Mouse (Mus musculus) 3134 (cell line): Measurements from ENCODE around the gene Zbtb44.
"Not testable (repeated sequence)": the region's sequence is repeated elsewhere in the genome, so short reads cannot be mapped to it uniquely, and the experiment has no call there.

Experiments used
- DNase-seq: peaks from one replicate; pipeline ENCODE4 v3.0.0-alpha.2; 2011; ENCODE audit warnings: low spot score; ENCODE audit not compliant: insufficient read length; ENCODE audit errors: extremely low read depth

Gene Zbtb44

DNA sequence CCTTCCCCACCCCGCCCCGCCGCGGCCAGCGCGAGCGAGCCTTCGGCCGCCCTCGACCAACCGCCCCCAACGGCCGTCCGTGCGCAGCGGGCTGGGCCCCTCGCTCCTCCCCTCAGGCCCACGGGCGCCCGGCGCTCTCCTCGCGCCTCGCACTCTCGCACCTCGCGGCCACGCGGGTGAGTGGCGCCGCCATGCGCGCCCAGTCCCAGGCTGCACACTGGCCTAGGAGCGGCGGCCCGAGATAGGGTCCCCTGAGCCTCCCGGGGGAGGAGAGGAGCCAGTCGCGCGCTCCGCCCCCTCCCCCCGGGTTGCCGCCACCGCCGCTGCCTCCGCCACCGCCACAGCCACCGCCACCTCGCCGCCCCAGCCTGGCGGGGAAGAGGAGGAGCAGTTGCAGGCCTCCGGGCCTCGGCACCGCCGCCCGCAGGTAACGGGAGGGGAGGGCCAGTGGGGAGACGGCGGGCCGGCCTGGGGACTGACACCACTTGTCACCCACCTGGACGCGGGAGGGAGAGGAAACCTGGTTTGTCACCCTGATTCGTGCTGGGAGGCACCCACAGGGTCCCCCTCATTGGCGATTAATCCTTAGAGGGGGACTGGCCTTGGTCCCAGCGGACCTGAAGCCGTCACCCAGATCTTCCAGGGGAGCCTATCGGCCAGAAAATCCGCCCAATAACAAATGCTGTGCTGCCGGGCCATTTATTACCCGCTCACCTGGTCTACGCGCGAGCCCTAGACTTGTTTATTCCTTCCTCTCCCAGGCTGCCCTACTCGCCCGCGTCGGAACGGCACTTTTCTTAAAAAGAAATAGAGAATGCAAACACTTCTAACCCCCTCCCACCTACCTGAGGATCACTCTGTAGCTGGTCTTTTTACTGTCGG, at the start of gene Zbtb44:
Gene Zbtb44 (plus strand): TSS at position 113 of the 882 bp plus-strand sequence.
- DNase-seq = peak; percentile 77

DNA sequence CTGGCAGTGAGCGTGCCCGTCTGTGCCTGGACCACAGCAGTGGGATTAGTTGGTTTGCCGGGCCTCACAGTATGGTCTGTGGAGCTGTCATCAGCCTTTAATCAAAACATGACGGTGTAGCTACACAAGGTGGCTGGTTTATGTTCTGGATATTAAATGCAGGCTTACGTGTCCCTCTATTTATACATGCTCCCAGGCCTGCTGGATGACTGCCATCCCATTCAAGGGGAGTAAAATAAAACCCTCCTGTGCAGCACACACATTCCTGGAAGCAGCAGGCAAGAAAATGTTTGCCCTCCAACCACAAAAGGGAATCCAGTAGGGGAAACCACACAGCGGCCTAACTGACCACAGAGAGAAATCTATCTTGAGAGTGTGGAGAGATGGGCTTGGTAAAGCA, 44.7 kb upstream of the Zbtb44 start:
- peak; percentile 18 for DNase-seq

DNA sequence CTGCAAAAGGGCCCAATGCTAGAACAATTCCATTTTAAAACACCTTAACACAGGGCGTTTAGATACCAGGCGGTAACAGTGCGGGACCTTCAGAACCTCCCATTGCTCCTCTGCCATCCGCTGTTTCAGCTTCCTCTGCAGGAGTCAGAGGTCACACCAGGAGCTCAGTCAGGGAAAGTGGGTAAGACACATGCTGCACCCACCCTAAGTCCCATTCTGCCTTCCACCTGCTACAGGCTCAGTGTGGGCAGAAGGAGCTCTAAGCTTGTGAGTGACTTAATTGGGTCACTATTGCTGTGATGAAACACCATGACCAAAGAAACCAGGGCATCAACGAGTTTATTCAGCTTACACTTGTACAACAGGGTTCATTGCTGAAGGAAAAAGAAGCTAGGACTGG, 37.3 kb upstream of the Zbtb44 start:
- no peak for DNase-seq

DNA sequence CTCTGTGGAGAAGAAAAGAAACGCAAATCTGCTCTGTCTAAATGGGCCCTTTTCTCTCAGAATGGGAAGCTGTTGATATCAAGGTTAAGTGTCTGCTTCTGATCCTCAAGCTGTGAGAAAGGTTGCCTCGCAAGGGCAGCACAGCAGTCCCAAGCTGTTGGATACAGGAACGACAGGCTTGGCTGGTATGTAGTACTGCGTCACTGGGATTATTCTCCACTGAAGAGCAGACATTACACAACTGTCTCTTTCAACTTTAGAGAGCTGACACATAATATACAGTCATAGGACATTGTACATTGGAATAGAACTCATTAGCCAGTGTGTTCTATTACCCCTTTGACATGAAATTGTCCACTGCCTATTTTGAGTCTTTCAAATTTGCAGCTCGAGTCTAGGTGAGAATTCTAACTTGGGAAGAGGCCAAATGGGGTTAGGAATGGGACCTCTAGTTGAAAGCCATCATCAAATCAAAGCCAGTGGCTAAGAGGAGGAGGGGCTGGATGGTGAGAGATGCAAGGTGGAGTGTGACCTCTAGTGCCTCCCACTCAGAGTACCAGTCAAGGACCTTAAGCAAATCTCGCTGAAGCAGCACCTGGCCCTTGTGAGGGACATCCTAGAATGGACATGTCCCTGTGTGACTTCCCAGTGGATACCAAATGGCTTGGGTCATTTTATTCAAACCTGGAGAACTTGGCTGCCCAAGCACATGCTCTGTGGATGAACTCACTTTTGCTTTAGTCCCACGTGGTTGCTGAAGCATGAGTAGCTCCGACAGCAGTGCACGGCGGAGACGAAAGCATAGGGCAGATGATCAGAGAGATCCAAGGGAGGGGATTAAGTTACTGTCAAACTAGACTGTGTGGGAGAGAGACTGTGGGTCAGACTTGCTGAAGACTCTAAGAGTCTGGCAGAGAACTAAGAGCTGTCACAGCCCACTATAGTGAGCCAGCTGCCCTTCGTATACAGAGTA, 33.6 kb upstream of the Zbtb44 start:
- DNase-seq = no peak

DNA sequence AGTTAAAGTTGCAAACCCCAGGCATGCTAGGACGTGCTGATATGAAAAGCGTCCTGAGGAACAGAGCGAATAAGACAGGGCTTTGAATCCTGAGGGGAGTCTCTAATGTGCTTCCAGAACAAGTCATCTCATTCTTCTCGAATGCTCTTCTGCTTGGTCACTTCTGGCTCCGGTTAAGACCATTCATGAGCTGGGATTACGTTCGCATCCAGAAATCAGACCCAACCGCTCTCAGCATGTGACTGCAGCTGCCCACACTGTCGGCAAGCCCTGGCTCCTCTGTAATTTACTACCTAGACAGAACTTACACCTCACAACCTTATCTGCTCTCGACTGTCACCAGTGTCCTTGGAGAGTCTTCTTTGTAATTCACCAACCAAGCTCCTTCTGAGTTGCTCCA, 29.8 kb upstream of the Zbtb44 start:
- no peak for DNase-seq

DNA sequence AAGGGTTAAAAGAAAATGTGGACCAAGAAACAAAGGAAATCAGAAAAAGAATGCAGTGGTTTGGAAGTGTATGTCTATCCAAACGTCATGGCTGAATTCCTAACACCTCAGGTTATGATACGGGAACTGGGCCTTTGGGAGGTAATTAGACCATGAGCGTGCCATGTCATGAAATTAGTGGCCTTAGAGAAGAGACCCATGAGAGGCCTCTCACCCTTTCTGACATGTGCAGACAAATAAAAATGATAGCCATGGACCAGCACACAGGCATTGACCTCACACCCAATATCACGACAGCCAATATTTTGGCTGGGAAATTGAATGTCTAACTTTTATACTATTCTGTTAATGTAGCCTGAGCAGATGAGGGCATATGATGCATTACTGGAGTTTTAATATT, 27.9 kb upstream of the Zbtb44 start:
- DNase-seq = no peak

DNA sequence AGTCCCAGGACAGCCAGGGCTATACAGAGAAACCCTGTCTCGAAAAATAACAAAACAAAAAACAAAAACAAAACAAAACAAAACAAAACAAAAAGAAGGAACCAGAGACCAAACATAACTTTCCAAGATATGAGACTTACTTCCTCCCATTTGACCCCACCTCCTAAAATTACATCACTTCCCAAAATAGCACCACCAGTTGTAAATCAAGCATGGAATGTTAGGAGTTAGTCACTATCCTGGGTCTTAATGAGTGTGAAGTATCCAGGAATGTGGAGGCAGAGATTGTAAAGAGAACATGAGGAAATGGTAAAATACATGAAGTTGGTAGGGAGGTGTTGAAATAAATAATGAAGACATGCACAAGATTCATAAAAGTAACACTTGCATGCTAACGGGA, 21.1 kb upstream of the Zbtb44 start:
- peak; percentile 22 for DNase-seq

DNA sequence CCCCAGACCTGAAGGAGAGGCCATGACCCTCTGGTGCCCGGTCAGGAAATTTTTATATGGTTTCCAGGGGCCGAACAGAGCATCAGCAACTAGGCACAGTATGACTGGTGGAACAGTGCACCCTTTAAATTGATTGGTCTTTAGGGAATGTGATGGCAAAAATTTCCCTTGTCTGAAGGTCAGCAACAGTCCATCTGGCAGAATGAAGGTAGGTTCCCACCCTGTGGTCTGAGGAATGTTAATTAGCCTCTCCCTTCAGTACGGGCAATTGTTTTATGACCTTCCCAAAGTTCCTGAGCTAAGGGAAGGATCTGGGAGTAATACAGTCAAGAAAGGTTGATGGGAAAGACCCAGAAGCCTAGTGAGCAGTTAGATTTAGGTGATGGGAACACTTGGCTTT, 20.4 kb upstream of the Zbtb44 start:
- DNase-seq = no peak

DNA sequence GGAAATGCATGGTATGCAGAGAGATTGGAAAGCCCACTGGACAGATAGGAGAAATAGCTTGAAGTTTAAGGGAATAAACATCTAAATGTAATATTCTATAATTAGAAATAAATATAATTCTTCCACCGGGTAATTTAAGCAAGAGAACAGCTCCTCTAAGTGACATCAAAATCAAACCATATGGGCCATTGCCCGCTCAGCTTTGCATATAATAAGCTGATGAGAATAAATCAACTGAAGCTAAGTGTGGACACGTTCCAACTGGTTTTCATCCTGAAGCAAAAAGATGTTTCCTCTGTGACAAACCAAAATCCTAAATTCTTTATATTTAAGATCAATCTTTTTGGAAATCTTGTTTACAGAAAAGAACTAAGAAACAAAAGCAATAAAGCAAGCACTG, 19.7 kb upstream of the Zbtb44 start:
- DNase-seq = no peak

DNA sequence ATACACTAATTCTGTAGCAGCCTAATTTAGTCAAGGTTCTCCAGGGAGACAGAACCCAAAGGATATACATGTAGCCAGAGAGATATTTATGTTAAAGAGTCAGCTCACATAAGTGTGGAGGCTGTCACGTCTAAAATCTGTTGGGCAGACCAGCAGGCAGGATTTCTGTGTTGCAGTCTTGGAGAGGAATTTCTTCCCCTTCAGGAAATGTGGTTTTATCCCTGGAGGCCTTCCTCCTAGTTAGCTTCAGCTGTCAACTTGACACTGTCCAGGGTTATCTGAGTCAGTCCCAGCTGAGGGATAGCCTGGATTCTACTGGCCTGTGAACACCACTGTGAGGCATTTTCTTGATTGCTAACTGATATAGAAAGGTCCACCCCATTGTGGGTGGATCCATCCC, 18.9 kb upstream of the Zbtb44 start:
- no peak for DNase-seq

DNA sequence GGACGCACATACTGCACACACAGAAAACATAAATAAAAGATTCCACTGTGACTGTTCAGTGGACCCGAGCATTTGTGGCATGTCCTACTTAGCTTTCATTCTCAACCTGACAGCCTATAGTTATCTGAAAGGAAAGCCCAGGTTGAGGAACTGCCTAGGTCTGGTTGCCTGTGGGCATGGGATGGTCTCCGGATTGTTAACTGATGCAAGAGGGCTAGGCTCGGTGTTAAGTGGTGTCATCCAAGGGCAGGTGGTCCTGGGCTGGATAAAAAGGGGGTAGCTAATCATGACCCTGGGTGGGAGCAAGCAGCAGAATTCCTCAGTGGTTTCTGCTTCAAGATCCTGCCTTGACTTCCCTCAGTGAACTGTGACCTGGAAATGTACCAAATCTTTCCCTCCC, 17.8 kb upstream of the Zbtb44 start:
- no peak for DNase-seq

DNA sequence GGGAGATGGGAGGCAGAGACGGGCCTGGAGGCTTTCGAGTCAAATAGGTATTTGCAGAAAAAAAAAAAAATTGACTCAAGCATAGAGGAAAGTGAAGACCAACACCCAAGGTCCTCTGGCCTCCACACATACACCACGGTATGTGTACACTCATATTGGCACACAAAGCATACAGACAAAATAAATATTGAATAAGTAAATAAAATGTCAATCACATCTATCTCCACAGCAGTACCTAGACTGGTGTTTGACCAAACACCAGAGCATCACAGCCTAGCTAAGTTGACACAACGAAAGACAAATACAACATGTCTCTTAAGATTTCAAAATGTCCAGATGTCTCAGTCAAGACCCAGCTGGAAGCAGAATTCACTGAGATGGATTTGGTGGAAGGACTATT, 17.0 kb upstream of the Zbtb44 start:
- DNase-seq = no peak

DNA sequence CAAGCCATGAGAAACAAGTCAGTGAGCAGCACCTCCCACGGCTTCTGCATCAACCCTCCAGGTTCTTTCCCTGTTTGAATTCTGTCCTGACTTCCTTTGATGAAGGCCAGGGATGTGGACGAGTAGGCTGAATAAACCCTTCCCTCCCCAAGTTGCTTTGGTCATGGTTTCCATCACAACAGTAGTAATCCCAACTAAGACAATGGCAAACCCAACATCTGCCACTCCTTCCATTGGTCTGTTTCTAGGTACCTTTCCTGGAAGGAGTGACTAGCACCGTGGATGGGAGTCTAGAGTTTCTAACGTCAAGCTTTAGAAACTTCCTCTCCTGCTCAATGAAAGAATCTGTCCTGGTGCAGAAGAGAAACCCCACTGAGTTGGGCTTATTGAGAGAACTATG, 12.8 kb upstream of the Zbtb44 start:
- DNase-seq = no peak

DNA sequence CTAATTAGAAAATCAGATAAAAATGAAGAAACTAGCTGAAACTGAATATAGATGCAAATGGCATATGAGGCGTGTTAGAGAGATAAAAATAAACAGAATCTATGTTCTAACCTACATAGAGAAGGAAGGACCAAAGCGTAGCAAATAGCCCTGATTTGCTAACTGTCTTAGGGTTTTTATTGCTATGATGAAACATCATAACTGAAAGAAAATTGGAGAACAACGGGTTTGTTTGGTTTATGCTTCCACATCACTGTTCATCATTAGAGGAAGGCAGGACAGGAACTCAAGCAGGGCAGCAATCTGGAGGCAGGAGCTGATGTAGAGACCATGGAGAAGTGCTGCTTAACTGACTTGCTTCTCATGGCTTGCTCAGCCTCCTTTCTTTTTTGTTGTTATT, 12.3 kb upstream of the Zbtb44 start:
- no peak for DNase-seq

DNA sequence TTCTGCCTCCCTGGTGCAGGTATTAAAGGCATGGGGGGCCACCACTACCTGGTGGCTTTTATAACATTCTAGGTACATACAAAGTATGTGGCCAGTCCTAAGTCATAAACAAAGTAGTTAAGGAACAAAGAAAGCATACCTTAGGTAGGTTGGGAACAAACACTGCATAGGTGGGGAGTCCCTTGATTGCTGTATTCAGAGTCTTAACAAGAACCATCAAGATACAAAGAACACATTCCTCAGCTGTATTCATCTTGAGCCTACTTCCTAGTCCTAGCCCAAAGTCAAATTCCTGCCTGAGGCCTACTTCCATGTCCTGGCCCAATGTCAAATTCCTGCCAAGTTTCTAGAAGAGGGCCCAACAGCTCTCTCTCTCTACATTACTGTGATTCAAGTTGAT, 11.7 kb upstream of the Zbtb44 start:
- no peak for DNase-seq

DNA sequence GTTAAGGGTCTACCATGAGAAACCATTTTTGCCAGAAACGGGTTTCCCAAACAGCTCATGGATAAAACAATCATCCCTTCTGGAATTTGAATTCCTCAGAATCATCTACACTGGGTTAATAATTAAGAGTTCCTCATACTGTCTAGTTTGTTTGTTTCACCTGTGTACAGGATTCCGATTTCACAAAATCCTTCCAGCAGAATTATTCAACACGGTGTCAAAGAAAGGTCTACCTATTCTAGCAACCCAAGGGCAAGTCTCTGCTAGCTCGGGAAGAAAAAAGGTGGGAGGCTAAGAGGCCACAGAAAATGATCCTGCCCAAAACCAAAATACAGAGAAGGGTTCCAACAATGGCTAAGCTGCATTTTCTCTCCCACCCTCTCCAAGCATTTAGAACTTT, 2.2 kb upstream of the Zbtb44 start:
- no peak for DNase-seq

DNA sequence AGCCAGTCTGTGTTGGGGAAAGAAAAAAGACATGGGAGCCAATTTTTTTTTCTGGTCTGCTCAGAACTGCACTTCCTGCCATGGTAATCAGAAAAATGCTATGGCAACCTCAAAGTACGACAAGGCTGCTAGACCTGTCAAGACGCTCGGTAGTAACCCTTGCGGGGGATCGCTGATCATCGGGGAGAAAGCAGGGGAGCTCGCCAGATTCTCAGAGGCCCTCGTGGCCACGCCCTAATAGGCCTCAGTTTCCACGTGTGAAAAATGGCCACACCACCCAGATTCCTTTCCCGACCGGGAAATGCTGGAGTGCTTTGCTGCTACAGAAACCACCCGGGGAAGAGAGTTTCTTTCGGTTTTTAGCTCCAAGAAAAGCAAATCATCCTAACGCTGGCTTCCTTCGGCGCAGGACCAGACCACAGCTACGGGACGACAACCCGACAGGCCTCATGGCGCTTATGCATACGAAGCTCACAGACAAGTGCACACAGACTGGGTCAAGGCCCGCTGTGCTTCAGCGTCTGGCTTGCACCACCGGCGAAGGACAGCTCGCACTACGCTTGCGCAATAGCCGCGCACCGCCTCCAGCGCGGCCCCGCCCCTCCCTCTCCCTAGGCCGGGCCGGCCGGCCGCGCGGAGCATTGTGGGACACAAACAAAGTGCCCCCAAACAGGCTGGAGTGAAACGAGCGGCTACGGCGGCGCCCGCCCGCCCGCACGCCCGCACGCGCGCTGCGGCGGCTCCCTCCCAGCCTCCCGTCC, 513 bp upstream of the Zbtb44 start:
- peak; percentile 96 for DNase-seq

DNA sequence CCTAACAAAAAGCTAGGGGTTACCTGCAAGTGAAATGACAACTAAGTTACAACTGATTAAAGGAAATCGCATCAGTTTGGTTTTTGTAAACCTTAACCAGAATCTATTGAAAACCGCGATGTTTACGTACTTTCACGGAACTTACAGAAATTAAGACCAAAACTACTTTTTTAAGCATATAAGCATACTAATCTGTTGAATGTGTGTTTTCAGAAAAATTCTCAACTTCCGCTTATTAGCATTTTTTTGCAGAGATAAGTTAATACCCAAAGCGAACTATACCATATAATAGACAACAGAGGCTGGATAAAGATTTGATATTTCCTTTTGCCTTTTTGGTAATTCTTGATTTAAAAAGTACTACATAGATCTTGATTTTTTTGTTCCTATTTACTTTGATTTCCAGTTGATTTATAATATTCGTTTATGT, 985 bp downstream of the Zbtb44 start:
- DNase-seq = no peak

DNA sequence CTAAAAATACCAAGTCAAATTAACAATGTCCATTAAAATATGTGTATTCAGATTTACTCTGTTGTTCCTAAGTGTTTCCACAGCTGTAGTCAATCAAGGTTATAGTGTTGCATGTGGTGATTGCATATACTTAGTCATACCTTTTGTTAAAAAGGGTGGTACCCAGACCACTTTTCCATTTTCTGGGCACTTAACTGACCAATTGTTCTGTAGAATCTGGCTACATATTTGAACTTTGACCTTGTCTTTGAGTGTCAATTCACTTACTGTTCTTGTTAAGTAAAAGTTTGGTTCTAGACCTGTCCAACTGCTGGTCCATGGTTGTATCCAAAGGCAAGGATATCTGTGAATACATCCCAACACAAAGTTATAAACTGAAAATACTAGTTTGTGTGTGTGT, 2.1 kb downstream of the Zbtb44 start:
- no peak for DNase-seq

DNA sequence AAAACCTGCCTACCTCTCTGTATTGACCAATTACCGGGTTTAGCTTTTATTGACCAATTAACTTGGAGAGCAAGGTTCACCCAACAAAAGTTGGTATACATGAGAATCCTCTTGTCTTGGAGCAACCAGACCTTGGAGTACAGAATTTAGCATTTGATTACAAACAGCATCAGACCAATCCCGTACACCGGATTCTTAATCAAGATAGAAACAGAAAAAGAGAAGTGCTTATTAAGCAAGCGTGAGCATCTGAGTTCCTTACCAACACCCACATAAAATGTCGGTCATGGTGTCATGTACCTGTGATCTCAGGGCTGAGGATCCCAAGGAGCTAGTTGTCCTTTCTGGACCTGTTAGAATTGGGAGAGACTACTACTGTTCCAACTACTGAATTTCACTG, 19.8 kb downstream of the Zbtb44 start:
- no peak for DNase-seq

DNA sequence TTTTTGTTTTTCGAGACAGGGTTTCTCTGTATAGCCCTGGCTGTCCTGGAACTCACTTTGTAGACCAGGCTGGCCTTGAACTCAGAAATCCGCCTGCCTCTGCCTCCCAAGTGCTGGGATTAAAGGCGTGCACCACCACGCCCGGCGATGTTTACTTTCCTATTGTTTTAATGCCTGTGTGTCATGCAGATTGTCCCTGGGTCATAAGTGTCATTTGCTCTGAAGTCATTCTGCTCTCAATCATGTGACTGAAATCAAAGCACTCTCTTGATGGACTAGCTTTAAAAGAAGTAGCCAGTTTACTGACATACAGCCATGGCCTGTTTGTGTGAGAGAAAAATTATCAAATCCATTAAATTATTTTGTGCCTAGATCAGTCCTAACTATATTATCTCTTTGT, 21.1 kb downstream of the Zbtb44 start:
- DNase-seq = not testable (repeated sequence)
